Mouse (Mus musculus) liver, embryonic 14.5 days (tissue): ENCODE data around the gene Esrra. TPM values are rescaled to one million over a fixed set of nuclear protein-coding genes. Genes with fewer than 3 reads are reported as not detected.

Experiments used
- ATAC-seq: fragments of 200-750 bp; cut with Nextera tagmentation; 2 replicates; pipeline ENCODE4 v1.8.0; 2017; ENCODE audit warnings: moderate number of reproducible peaks, mild to moderate bottlenecking, moderate library complexity; ENCODE audit not compliant: insufficient read depth
- DNase-seq, 3 experiments: peaks; one replicate each; pipeline ENCODE4 v3.0.0-alpha.2; 2012 to 2013; ENCODE audit warnings: low read depth in 3 of 3, low spot score in 3 of 3
- H3K27ac ChIP-seq: fragments of 300-500 bp; sonication (generic); 2 replicates; pipeline ENCODE4 v1.5.1; 2014; ENCODE audit warnings: moderate library complexity, mild to moderate bottlenecking, control low read depth, inconsistent platforms
- H3K27me3 ChIP-seq: fragments of 300-500 bp; sonication (generic); 2 replicates; pipeline ENCODE4 v1.6.1; 2014; ENCODE audit warnings: mild to moderate bottlenecking, low read length, moderate library complexity; ENCODE audit not compliant: control insufficient read depth, insufficient read depth
- H3K36me3 ChIP-seq: fragments of 300-500 bp; sonication (generic); replicated peaks from 2 replicates; pipeline ENCODE4 v1.6.1; 2014; ENCODE audit warnings: low read depth; ENCODE audit not compliant: control insufficient read depth, insufficient read depth
- H3K4me1 ChIP-seq, 2 experiments: fragments of 200-500 bp in 1 of 2; fragments of 300-500 bp in 1 of 2; sonication (generic) in 1 of 2; replicated peaks; 2 replicates each; pipeline ENCODE4 v1.6.1; 2012 to 2014; ENCODE audit warnings: antibody characterized with exemption in 1 of 2, inconsistent platforms in 1 of 2, low read length in 1 of 2; ENCODE audit not compliant: control insufficient read depth in 2 of 2, insufficient read depth in 2 of 2
- H3K4me2 ChIP-seq: fragments of 300-500 bp; sonication (generic); 2 replicates; pipeline ENCODE4 v1.6.1; 2014; ENCODE audit warnings: low read depth, mild to moderate bottlenecking, control low read depth, moderate library complexity
- H3K4me3 ChIP-seq, 2 experiments: fragments of 200-500 bp in 1 of 2; fragments of 300-500 bp in 1 of 2; sonication (generic) in 1 of 2; 2 replicates each; pipeline ENCODE4 v1.5.1; 2012 to 2014; ENCODE audit warnings: low read depth in 2 of 2, low read length in 2 of 2, mild to moderate bottlenecking in 2 of 2, control low read depth in 1 of 2, inconsistent platforms in 1 of 2, moderate library complexity in 1 of 2; ENCODE audit not compliant: insufficient read depth in 1 of 2
- H3K9ac ChIP-seq: fragments of 300-500 bp; sonication (generic); replicated peaks from 2 replicates; pipeline ENCODE4 v1.6.1; 2014; ENCODE audit warnings: mild to moderate bottlenecking, control low read depth, moderate library complexity
- H3K9me3 ChIP-seq: fragments of 300-500 bp; sonication (generic); 2 replicates; pipeline ENCODE4 v1.6.1; 2016; ENCODE audit warnings: low read length, mixed read lengths; ENCODE audit not compliant: control insufficient read depth
- CTCF ChIP-seq: IDR thresholded peaks from 2 replicates; pipeline ENCODE4 v1.5.1; 2016; ENCODE audit warnings: antibody characterized with exemption, low read depth, control low read depth
- EP300 ChIP-seq: IDR thresholded peaks from 2 replicates; pipeline ENCODE4 v1.6.1; 2016; ENCODE audit warnings: antibody characterized with exemption, low read depth
- WGBS: fragments of 180-500 bp; shearing (Covaris S2); extraction: QIAGEN DNeasy Blood & Tissue Kit; methylation state at CpG from one replicate; pipeline ENCODE4 v1.1.7; 2014; ENCODE audit not compliant: insufficient replicate concordance; 5-methylcytosine and 5-hydroxymethylcytosine counted together
- polyA plus RNA-seq, 2 experiments: library from polyadenylated mRNA; depleted of rRNA in 1 of 2; stranded (reverse) in 1 of 2; unstranded in 1 of 2; fragments of >200 nt; fragmentation: Nextera tagmentation in 1 of 2; extraction: Ambion mirVana in 1 of 2; gene quantifications; 2 replicates each; pipeline versions ENCODE4 v1.2.1 to v1.2.3; 2012 to 2014

The Esrra gene
- polyA plus RNA-seq, 2 experiments, result 1.6 to 6.6 TPM

GRCm38 (mm10) chr19:6893731-6894451 lies 27.7 kb downstream of the Esrra start:
- H3K27me3 ChIP-seq, result no peaks in the 10 kb centered on the region
- no peaks in the 10 kb centered on the region for H3K4me1 ChIP-seq
- no peak overlapping the region for H3K27ac ChIP-seq
- DNase-seq (no peak), ATAC-seq (no peak)
- TF ChIP-seq CTCF (no peak), EP300 (no peak)
- H3K36me3 ChIP-seq, result no peaks in the 10 kb centered on the region
- no peaks in the 10 kb centered on the region for H3K9me3 ChIP-seq
- 79% methylated on average over 14 of the region's 14 CpGs for WGBS
- no peak overlapping the region for H3K9ac ChIP-seq
- H3K4me2 ChIP-seq, result no peak overlapping the region
- H3K4me3 ChIP-seq, result no peak overlapping the region

GRCm38 (mm10) chr19:6892512-6892911 lies 29.1 kb downstream of the Esrra start:
- no peak overlapping the region for H3K4me2 ChIP-seq
- H3K4me1 ChIP-seq, result no peaks in the 10 kb centered on the region
- no peak overlapping the region for H3K4me3 ChIP-seq
- TF ChIP-seq EP300 (no peak), CTCF (no peak)
- WGBS, result 43% methylated on average over 4 of the region's 4 CpGs
- no peaks in the 10 kb centered on the region for H3K9me3 ChIP-seq
- no peak overlapping the region for H3K27ac ChIP-seq
- H3K36me3 ChIP-seq, result no peaks in the 10 kb centered on the region
- no peaks in the 10 kb centered on the region for H3K27me3 ChIP-seq
- DNase-seq, result no peak
- no peak overlapping the region for H3K9ac ChIP-seq
- ATAC-seq, result no peak

DNA sequence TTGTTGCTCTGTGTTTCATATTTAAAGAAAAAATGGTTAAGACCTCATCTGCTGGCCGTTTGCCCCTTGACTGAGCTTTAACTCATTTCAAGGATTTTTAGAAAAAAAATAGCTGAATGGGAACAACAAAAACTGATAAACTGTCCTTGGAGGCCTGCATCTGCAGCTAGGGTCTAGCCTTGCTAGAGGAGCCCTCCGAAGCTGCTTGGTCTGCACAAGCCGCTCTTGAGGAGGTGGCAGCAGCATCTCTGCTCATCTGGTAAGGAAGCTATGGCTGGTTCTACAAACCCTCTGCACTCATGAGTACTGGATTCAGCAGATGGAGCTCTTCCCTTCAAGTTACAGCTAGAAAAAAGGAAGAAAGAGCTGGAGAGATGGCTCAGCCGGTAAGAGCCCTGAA lies 43.6 kb downstream of the Esrra start:
- H3K4me2 ChIP-seq, result no peak overlapping the region
- H3K36me3 ChIP-seq, result no peaks in the 10 kb centered on the region
- no peak for DNase-seq
- no peak overlapping the region for H3K27ac ChIP-seq
- H3K9me3 ChIP-seq, result no peaks in the 10 kb centered on the region
- 63% methylated on average over 4 of the region's 4 CpGs for WGBS
- no peaks in the 10 kb centered on the region for H3K27me3 ChIP-seq
- no peak for ATAC-seq
- H3K4me1 ChIP-seq, result no peaks in the 10 kb centered on the region
- TF ChIP-seq EP300 (no peak), CTCF (no peak)
- no peak overlapping the region for H3K4me3 ChIP-seq
- no peak overlapping the region for H3K9ac ChIP-seq

- no peak for DNase-seq
- TF ChIP-seq CTCF (no peak), EP300 (no peak)
Measured at GRCm38 (mm10) chr19:6876799-6877198, 44.8 kb downstream of the Esrra start.

GRCm38 (mm10) chr19:6875834-6876233 lies 45.8 kb downstream of the Esrra start:
- no peaks in the 10 kb centered on the region for H3K27me3 ChIP-seq
- no peak overlapping the region for H3K4me3 ChIP-seq
- H3K27ac ChIP-seq, result no peak overlapping the region
- H3K9me3 ChIP-seq, result no peaks in the 10 kb centered on the region
- DNase-seq, result no peak
- TF ChIP-seq EP300, result no peak
- TF ChIP-seq CTCF, result no peak
- H3K36me3 ChIP-seq, result no peaks in the 10 kb centered on the region
- ATAC-seq, result no peak
- peaks cover 2 to 8% of the 10 kb centered on the region in 2 experiments; a peak in 2 of 4 replicates for H3K4me1 ChIP-seq
- H3K9ac ChIP-seq, result no peak overlapping the region
- H3K4me2 ChIP-seq, result no peak overlapping the region
- WGBS, result 70% methylated on average over 6 of the region's 6 CpGs

More at GRCm38 (mm10) chr19:6876799-6877198, 44.8 kb downstream of the Esrra start:
- no peak overlapping the region for H3K9ac ChIP-seq
- H3K4me2 ChIP-seq, result no peak overlapping the region
- no peaks in the 10 kb centered on the region for H3K9me3 ChIP-seq
- ATAC-seq, result no peak
- H3K4me3 ChIP-seq, result no peak overlapping the region
- no peak overlapping the region for H3K27ac ChIP-seq
- no peaks in the 10 kb centered on the region for H3K36me3 ChIP-seq
- H3K27me3 ChIP-seq, result no peaks in the 10 kb centered on the region
- 0 out of 4 replicates have a peak, but pooled peaks cover 0 to under 1% of the 10 kb centered on the region in 2 experiments for H3K4me1 ChIP-seq
